Mouse (Mus musculus) ES-Bruce4 (cell line): ENCODE data around the gene Tex14. TPM values are rescaled to one million over a fixed set of nuclear protein-coding genes. Genes with fewer than 3 reads are reported as not detected.
"Not testable (repeated sequence)": the region's sequence is repeated elsewhere in the genome, so short reads cannot be mapped to it uniquely, and the experiment has no call there.

Experiments used
- H3K27ac ChIP-seq: 2 replicates; pipeline ENCODE4 v1.5.1; 2012; ENCODE audit warnings: low read length, inconsistent platforms; ENCODE audit not compliant: insufficient read depth
- H3K27me3 ChIP-seq: 2 replicates; pipeline ENCODE4 v1.6.1; 2012; ENCODE audit warnings: mild to moderate bottlenecking, low read length, inconsistent platforms; ENCODE audit not compliant: control insufficient read depth, poor library complexity, insufficient read depth, severe bottlenecking
- H3K36me3 ChIP-seq: 2 replicates; pipeline ENCODE4 v1.6.1; 2012; ENCODE audit warnings: inconsistent platforms, mild to moderate bottlenecking, low read length, moderate library complexity; ENCODE audit not compliant: control insufficient read depth, poor library complexity, insufficient read depth, severe bottlenecking
- H3K4me1 ChIP-seq: one replicate; pipeline ENCODE4 v1.8.1; 2011; ENCODE audit warnings: low read length; ENCODE audit not compliant: control insufficient read depth, insufficient read depth
- H3K4me3 ChIP-seq: 2 replicates; pipeline ENCODE4 v1.5.1; 2011; ENCODE audit warnings: low read depth, mild to moderate bottlenecking, low read length
- H3K9ac ChIP-seq: 2 replicates; pipeline ENCODE4 v1.6.1; 2012; ENCODE audit warnings: low read depth, mild to moderate bottlenecking, inconsistent platforms; ENCODE audit not compliant: poor library complexity, severe bottlenecking
- H3K9me3 ChIP-seq: replicated peaks from 2 replicates; pipeline ENCODE4 v1.6.1; 2012; ENCODE audit warnings: mild to moderate bottlenecking, low read length, inconsistent platforms; ENCODE audit not compliant: control insufficient read depth, poor library complexity, insufficient read depth, severe bottlenecking
- CTCF ChIP-seq: IDR thresholded peaks from one replicate; pipeline ENCODE4 v1.8.1; 2011; ENCODE audit warnings: low read depth, low read length
- EP300 ChIP-seq: IDR thresholded peaks from 2 replicates; pipeline ENCODE4 v1.6.1; 2011; ENCODE audit warnings: low read depth, low read length; ENCODE audit not compliant: insufficient read depth
- POLR2A ChIP-seq: IDR thresholded peaks from one replicate; pipeline ENCODE4 v1.8.1; 2011; ENCODE audit warnings: low read length; ENCODE audit not compliant: insufficient read depth
- polyA plus RNA-seq: library from polyadenylated mRNA; stranded (reverse); fragments of >200 nt; gene quantifications from 2 replicates; pipeline ENCODE4 v1.2.4, GENCODE M21; 2011; ENCODE audit warnings: low read depth; ENCODE audit not compliant: missing spikeins, insufficient read depth, insufficient read length

Gene Tex14
- polyA plus RNA-seq, 1 experiment, result 15.9 TPM

DNA sequence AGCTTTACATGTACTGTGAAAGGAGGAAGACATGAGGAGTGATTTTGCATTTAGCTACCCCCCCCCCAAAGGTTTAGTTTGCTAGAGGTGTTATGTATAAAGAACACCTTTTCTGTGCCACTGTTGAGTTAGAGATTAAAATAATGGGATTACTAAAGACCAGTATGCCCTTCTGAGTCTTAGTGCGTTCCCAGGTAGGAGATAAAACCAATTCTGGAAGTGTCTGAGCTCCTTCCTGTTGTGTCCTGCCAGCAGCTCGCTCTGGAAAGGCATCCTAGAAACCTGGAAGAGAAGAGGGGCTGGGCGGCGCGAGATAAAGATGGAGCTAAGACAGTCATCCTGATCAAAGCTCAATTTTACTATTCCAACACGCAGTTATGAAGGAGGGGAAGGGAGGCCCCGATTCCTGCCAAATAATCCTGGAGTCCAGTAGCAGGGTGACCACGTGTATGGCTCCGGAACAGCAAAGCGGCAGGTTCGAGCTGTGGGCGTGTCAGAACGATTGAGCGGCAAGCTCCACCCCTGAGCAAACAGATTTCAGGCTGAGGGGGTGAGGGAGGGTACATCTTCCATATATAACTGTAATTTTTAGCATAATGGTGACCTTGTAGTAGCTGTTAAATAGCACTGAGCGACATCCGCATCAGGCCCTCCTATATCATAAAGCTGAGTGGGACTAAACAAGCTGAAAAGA, 40.0 kb downstream of the Tex14 start:
- Histone ChIP-seq H3K27me3 (no peaks in the 10 kb centered on the region), H3K4me3 (peak overlapping the region; percentile 72), H3K36me3 (no peaks in the 10 kb centered on the region), H3K4me1 (no peaks in the 10 kb centered on the region), H3K9me3 (no peaks in the 10 kb centered on the region), H3K27ac (peak overlapping the region; percentile 87), H3K9ac (peak overlapping the region; percentile 89)
- TF ChIP-seq CTCF (no peak), POLR2A (no peak), EP300 (no peak)

DNA sequence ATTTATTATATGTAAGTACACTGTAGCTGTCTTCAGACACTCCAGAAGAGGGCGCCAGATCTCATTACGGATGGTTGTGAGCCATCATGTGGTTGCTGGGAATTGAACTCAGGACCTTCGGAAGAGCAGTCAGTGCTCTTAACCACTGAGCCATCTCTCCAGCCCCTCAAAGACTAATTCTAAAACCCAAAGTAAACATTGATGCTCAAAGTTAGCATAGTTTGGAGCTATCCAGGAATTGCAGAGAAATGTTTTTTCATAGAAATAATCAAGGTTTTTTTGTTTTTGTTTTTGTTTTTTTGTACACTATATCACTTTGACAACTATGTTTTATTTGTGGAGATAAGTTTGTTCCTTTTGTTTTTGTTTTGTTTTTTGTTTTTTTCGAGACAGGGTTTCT, 40.7 kb downstream of the Tex14 start:
- not testable (repeated sequence) for H3K4me3 ChIP-seq, H3K27me3 ChIP-seq, H3K9me3 ChIP-seq, H3K4me1 ChIP-seq, H3K36me3 ChIP-seq, H3K9ac ChIP-seq
- 0 out of 2 replicates have a peak overlapping the region, but pooled peaks have one; percentile 34 for H3K27ac ChIP-seq

DNA sequence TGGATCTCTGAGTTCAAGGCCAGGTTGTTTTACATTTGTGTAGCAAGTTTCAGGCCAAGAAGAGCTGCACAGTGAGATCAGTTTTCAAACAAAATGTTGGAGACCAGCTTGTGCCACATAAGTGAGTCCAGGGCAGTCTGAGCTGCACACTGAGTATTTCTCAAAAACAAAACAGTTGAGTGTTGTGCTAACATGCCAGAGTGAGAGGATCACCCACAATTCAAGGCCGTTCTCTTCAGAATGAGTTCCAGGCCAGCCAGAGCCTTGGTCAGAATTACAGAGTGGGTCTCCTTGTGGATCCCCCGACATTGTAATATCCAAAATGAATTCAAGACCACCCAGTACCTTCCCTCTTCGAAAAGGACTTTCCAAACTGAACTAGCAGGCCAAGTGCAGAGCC, 41.3 kb downstream of the Tex14 start:
- no peak for TF ChIP-seq CTCF
- TF ChIP-seq POLR2A, result no peak
- TF ChIP-seq EP300, result no peak
- Histone ChIP-seq H3K9ac (no peak overlapping the region), H3K36me3 (no peaks in the 10 kb centered on the region), H3K27me3 (no peaks in the 10 kb centered on the region), H3K27ac (peak overlapping the region; percentile 34; the same call in 1 of the 2 replicates), H3K9me3 (no peaks in the 10 kb centered on the region), H3K4me3 (no peak overlapping the region), H3K4me1 (no peaks in the 10 kb centered on the region)

DNA sequence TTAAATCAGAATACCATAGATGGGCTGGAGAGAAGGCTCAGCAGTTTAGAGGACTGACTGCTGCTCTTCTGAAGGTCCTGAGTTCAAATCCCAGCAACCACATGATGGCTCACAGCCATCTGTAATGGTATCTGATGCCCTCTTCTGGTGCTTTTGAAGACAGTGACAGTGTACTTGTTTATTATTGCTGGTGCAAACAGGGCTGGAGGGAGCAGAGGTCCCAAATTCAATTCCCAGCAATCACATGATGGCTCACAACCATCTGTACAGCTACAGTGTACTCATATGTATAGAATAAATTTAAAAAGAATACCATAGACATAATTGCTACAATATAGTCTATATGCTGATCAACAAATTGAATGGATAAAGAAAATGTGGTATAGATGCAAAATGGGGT, 42.6 kb downstream of the Tex14 start:
- TF ChIP-seq EP300, result no peak
- no peak for TF ChIP-seq CTCF
- TF ChIP-seq POLR2A, result no peak
- Histone ChIP-seq H3K27me3 (no peaks in the 10 kb centered on the region), H3K9ac (peak overlapping the region; percentile 53; the same call in 1 of the 2 replicates), H3K27ac (no peak overlapping the region), H3K36me3 (no peaks in the 10 kb centered on the region), H3K9me3 (no peaks in the 10 kb centered on the region), H3K4me3 (no peak overlapping the region), H3K4me1 (no peaks in the 10 kb centered on the region)

DNA sequence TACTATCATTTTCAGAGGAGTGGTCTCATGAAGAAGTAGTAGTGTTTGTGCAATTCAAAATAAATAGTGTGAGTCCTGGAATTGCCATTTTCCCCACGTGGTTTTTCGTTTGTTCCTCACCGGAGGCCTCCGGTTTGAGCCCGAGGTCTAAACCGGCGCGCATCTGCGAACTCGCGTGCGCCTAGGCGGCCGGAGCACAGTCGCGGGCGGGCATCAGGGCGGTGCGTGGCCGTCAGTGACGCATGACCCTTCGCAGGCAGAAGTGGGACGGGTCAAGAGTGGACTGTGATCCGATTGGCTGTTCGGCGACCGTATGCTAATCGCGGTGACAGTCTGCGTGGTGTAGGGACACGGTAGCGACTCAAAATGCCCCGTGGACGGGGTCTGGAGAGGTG, 43.2 kb downstream of the Tex14 start:
- not testable (repeated sequence) for H3K4me1 ChIP-seq, H3K27me3 ChIP-seq, H3K36me3 ChIP-seq, H3K9me3 ChIP-seq, H3K27ac ChIP-seq
- peak overlapping the region; percentile 53 for H3K9ac ChIP-seq
- peak overlapping the region; percentile 21; the same call in 1 of the 2 replicates for H3K4me3 ChIP-seq

DNA sequence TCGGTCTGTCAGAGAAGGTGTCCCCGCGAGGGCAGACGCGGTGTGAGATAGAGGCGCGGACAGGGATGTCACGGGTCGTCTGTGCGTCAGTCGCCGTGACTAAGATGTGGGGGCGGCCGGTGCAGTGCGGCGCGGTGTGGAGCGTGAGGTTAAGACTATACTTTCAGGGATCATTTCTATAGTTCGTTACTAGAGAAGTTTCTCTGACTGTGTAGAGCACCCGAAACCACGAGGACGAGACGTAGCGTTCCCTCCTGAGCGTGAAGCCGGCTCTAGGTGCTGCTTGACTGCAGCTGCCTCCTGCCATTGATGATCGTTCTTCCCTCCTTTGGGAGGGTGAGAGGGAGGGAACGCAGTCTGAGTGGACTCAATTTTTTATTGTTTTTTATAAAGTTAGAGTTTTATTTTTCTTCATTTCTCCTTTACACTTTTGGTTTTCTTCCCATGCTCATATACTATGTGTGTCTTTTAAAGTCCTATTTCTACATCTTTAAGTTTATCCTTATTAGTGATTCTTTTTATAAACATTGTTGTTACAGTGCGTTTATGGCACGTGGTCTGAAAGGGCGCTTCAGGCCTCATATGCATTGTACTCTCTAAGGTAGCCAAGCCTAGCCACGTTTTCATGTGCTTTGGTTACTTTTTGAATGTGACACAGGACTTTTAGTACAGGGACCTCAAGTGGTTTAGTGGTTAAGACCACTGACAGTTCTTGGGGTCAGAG, 43.8 kb downstream of the Tex14 start:
- Histone ChIP-seq H3K27ac (peak overlapping the region; percentile 41; the same call in 1 of the 2 replicates), H3K4me3 (peak overlapping the region; percentile 14; the same call in 1 of the 2 replicates), H3K9ac (peak overlapping the region; percentile 37; the same call in 1 of the 2 replicates)
- H3K36me3 ChIP-seq, H3K9me3 ChIP-seq, H3K27me3 ChIP-seq, H3K4me1 ChIP-seq: not testable (repeated sequence)
